Mouse (Mus musculus): ENCODE results near the gene Ehbp1. TPM values are rescaled to one million over a fixed set of nuclear protein-coding genes. Genes with fewer than 3 reads are reported as not detected.

The Ehbp1 gene
- polyA plus RNA-seq, 1 experiment from 2014 or later, result 12.2 TPM

GRCm38 (mm10) chr11:22002062-22002782 is 339.9 kb downstream of the Ehbp1 start:
- H3K4me1 ChIP-seq (replicated peaks; ENCODE audit: control insufficient read depth, insufficient read depth, low read length), result peaks cover 13% of the 10 kb centered on the region; the same call in 1 of the 2 replicates
- H3K36me3 ChIP-seq (ENCODE audit: control insufficient read depth, insufficient read depth, low read length), result no peaks in the 10 kb centered on the region
- H3K27ac ChIP-seq (ENCODE audit: low read depth), result no peak overlapping the region
- WGBS, result under 1% methylated on average over 34 of the region's 34 CpGs
- H3K4me2 ChIP-seq (ENCODE audit: low read length), result peak overlapping the region; percentile 65
- ATAC-seq (replicated peaks; ENCODE audit: low FRiP score, low TSS enrichment, low read depth) (no peak), DNase-seq (ENCODE audit: low spot score) (no peak)
- H3K4me3 ChIP-seq (ENCODE audit: low read depth, low read length), result peak overlapping the region; percentile 36
- peaks cover 97% of the 10 kb centered on the region for H3K27me3 ChIP-seq (replicated peaks; ENCODE audit: control insufficient read depth, insufficient read depth, low read length)
- H3K9ac ChIP-seq (ENCODE audit: low read length), result 0 out of 2 replicates have a peak overlapping the region, but pooled peaks have one; percentile 13
- H3K9me3 ChIP-seq (ENCODE audit: control insufficient read depth, low read length), result no peaks in the 10 kb centered on the region

GRCm38 (mm10) chr11:22001321-22002061 is 340.6 kb downstream of the Ehbp1 start:
- WGBS, result 1% methylated on average over 36 of the region's 59 CpGs
- 0 out of 2 replicates have a peak overlapping the region, but pooled peaks have one; percentile 13 for H3K9ac ChIP-seq (ENCODE audit: low read length)
- DNase-seq (ENCODE audit: low spot score), result peak; percentile 86

GRCm38 (mm10) chr11:22000316-22001076 is 341.6 kb downstream of the Ehbp1 start:
- no peaks in the 10 kb centered on the region for H3K9me3 ChIP-seq (ENCODE audit: control insufficient read depth, low read length)
- no peaks in the 10 kb centered on the region for H3K36me3 ChIP-seq (ENCODE audit: control insufficient read depth, insufficient read depth, low read length)
- H3K9ac ChIP-seq (ENCODE audit: low read length), result no peak overlapping the region
- peak overlapping the region; percentile 36 for H3K4me3 ChIP-seq (ENCODE audit: low read depth, low read length)
- H3K27ac ChIP-seq (ENCODE audit: low read depth), result no peak overlapping the region
- 3% methylated on average over 46 of the region's 48 CpGs for WGBS
- peak overlapping the region; percentile 65 for H3K4me2 ChIP-seq (ENCODE audit: low read length)
- 0 out of 2 replicates have a peak, but pooled peaks have one; percentile 2 for ATAC-seq (replicated peaks; ENCODE audit: low FRiP score, low TSS enrichment, low read depth)
- peaks cover 97% of the 10 kb centered on the region for H3K27me3 ChIP-seq (replicated peaks; ENCODE audit: control insufficient read depth, insufficient read depth, low read length)
- peaks cover 13% of the 10 kb centered on the region for H3K4me1 ChIP-seq (replicated peaks; ENCODE audit: control insufficient read depth, insufficient read depth, low read length)
- peak; percentile 77 for DNase-seq (ENCODE audit: low spot score)

More at GRCm38 (mm10) chr11:22001321-22002061, 340.6 kb downstream of the Ehbp1 start:
- Histone ChIP-seq H3K9me3 (ENCODE audit: control insufficient read depth, low read length) (no peaks in the 10 kb centered on the region), H3K27me3 (replicated peaks; ENCODE audit: control insufficient read depth, insufficient read depth, low read length) (peaks cover 97% of the 10 kb centered on the region), H3K4me1 (replicated peaks; ENCODE audit: control insufficient read depth, insufficient read depth, low read length) (peaks cover 13% of the 10 kb centered on the region), H3K36me3 (ENCODE audit: control insufficient read depth, insufficient read depth, low read length) (no peaks in the 10 kb centered on the region), H3K27ac (ENCODE audit: low read depth) (no peak overlapping the region), H3K4me3 (ENCODE audit: low read depth, low read length) (peak overlapping the region; percentile 36), H3K4me2 (ENCODE audit: low read length) (peak overlapping the region; percentile 65)
- peak; percentile 75 for ATAC-seq (replicated peaks; ENCODE audit: low FRiP score, low TSS enrichment, low read depth)

GRCm38 (mm10) chr11:21999396-22000315 is 342.4 kb downstream of the Ehbp1 start:
- DNase-seq (ENCODE audit: low spot score), result peak; percentile 75
- 4% methylated on average over 31 of the region's 31 CpGs for WGBS
- Histone ChIP-seq H3K4me3 (ENCODE audit: low read depth, low read length) (no peak overlapping the region), H3K27ac (ENCODE audit: low read depth) (no peak overlapping the region), H3K9ac (ENCODE audit: low read length) (no peak overlapping the region), H3K4me1 (replicated peaks; ENCODE audit: control insufficient read depth, insufficient read depth, low read length) (peaks cover 13% of the 10 kb centered on the region), H3K4me2 (ENCODE audit: low read length) (no peak overlapping the region), H3K9me3 (ENCODE audit: control insufficient read depth, low read length) (no peaks in the 10 kb centered on the region), H3K27me3 (replicated peaks; ENCODE audit: control insufficient read depth, insufficient read depth, low read length) (peaks cover 98% of the 10 kb centered on the region), H3K36me3 (ENCODE audit: control insufficient read depth, insufficient read depth, low read length) (no peaks in the 10 kb centered on the region)
- ATAC-seq (replicated peaks; ENCODE audit: low FRiP score, low TSS enrichment, low read depth), result no peak

- peak; percentile 77 for DNase-seq (ENCODE audit: low spot score)
- H3K4me1 ChIP-seq (replicated peaks; ENCODE audit: control insufficient read depth, insufficient read depth, low read length), result peaks cover 13% of the 10 kb centered on the region
These were observed 343.7 kb downstream of the Ehbp1 start for GRCm38 (mm10) chr11:21998141-21999047.

GRCm38 (mm10) chr11:21997561-21998140 is 344.4 kb downstream of the Ehbp1 start:
- Histone ChIP-seq H3K27me3 (replicated peaks; ENCODE audit: control insufficient read depth, insufficient read depth, low read length) (peaks cover 98% of the 10 kb centered on the region), H3K27ac (ENCODE audit: low read depth) (no peak overlapping the region), H3K9me3 (ENCODE audit: control insufficient read depth, low read length) (no peaks in the 10 kb centered on the region), H3K4me1 (replicated peaks; ENCODE audit: control insufficient read depth, insufficient read depth, low read length) (peaks cover 13% of the 10 kb centered on the region), H3K4me2 (ENCODE audit: low read length) (no peak overlapping the region), H3K4me3 (ENCODE audit: low read depth, low read length) (no peak overlapping the region), H3K9ac (ENCODE audit: low read length) (no peak overlapping the region), H3K36me3 (ENCODE audit: control insufficient read depth, insufficient read depth, low read length) (no peaks in the 10 kb centered on the region)
- ATAC-seq (replicated peaks; ENCODE audit: low FRiP score, low TSS enrichment, low read depth) (no peak), DNase-seq (ENCODE audit: low spot score) (peak; percentile 77)
- 1% methylated on average over 20 of the region's 20 CpGs for WGBS

More at GRCm38 (mm10) chr11:21998141-21999047, 343.7 kb downstream of the Ehbp1 start:
- Histone ChIP-seq H3K9ac (ENCODE audit: low read length) (no peak overlapping the region), H3K4me3 (ENCODE audit: low read depth, low read length) (no peak overlapping the region), H3K27ac (ENCODE audit: low read depth) (no peak overlapping the region), H3K27me3 (replicated peaks; ENCODE audit: control insufficient read depth, insufficient read depth, low read length) (peaks cover 98% of the 10 kb centered on the region), H3K9me3 (ENCODE audit: control insufficient read depth, low read length) (no peaks in the 10 kb centered on the region), H3K4me2 (ENCODE audit: low read length) (no peak overlapping the region), H3K36me3 (ENCODE audit: control insufficient read depth, insufficient read depth, low read length) (no peaks in the 10 kb centered on the region)
- WGBS, result 4% methylated on average over 32 of the region's 32 CpGs
- ATAC-seq (replicated peaks; ENCODE audit: low FRiP score, low TSS enrichment, low read depth), result no peak

Measured in intestine, embryonic 14.5 days (tissue).